Mouse (Mus musculus): ENCODE measurements around the gene Pfn1. TPM values are rescaled to one million over a fixed set of nuclear protein-coding genes. Genes with fewer than 3 reads are reported as not detected.
A peak's percentile ranks its signal among the peaks of the same experiment; 100 is the strongest.

The Pfn1 gene
- polyA plus RNA-seq, 1 experiment from 2014 or later: 672 TPM

GRCm38 (mm10) chr11:70660571-70660970, 6.1 kb upstream of the Pfn1 start:
- Histone ChIP-seq H3K9ac (replicated peaks; ENCODE audit: low read length) (no peak overlapping the region), H3K36me3 (ENCODE audit: control insufficient read depth, insufficient read depth, low read length) (peaks cover 43% of the 10 kb centered on the region), H3K4me2 (ENCODE audit: low read length) (no peak overlapping the region), H3K27ac (replicated peaks; ENCODE audit: low read depth, low read length) (no peak overlapping the region), H3K4me1 (ENCODE audit: control insufficient read depth, insufficient read depth, low read length) (peaks cover 9% of the 10 kb centered on the region), H3K4me3 (replicated peaks; ENCODE audit: low read depth, low read length) (no peak overlapping the region), H3K27me3 (ENCODE audit: control insufficient read depth, insufficient read depth, low read length) (no peaks in the 10 kb centered on the region), H3K9me3 (ENCODE audit: control insufficient read depth, low read length) (no peaks in the 10 kb centered on the region)
- DNase-seq (no peak), ATAC-seq (ENCODE audit: low FRiP score, low TSS enrichment) (no peak)
- WGBS: 92% methylated on average over 8 of the region's 8 CpGs

DNA sequence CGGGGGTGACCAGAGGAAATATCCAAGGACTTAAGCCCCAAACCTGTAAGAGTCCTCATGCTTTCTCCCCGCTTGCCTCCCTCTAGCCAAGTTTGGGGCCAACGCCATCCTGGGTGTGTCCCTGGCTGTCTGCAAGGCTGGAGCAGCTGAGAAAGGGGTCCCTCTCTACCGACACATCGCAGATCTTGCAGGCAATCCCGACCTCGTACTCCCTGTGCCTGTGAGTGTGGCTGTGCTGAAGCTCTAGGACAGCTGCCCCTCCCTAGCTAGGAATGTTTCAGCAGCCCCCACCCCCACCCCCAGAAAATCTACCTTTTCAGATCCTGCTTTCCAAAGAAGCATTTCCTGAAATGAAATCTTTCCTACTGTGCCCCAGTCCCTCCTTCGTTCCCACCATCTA, 4.5 kb upstream of the Pfn1 start:
- Histone ChIP-seq H3K9me3 (ENCODE audit: control insufficient read depth, low read length) (no peaks in the 10 kb centered on the region), H3K27ac (replicated peaks; ENCODE audit: low read depth, low read length) (no peak overlapping the region), H3K27me3 (ENCODE audit: control insufficient read depth, insufficient read depth, low read length) (no peaks in the 10 kb centered on the region), H3K4me1 (ENCODE audit: control insufficient read depth, insufficient read depth, low read length) (peaks cover 14% of the 10 kb centered on the region), H3K36me3 (ENCODE audit: control insufficient read depth, insufficient read depth, low read length) (peaks cover 26% of the 10 kb centered on the region), H3K4me3 (replicated peaks; ENCODE audit: low read depth, low read length) (no peak overlapping the region), H3K9ac (replicated peaks; ENCODE audit: low read length) (no peak overlapping the region), H3K4me2 (ENCODE audit: low read length) (no peak overlapping the region)
- 86% methylated on average over 8 of the region's 8 CpGs for whole genome bisulfite sequencing
- no peak for DNase-seq
- no peak for ATAC-seq (ENCODE audit: low FRiP score, low TSS enrichment)

DNA sequence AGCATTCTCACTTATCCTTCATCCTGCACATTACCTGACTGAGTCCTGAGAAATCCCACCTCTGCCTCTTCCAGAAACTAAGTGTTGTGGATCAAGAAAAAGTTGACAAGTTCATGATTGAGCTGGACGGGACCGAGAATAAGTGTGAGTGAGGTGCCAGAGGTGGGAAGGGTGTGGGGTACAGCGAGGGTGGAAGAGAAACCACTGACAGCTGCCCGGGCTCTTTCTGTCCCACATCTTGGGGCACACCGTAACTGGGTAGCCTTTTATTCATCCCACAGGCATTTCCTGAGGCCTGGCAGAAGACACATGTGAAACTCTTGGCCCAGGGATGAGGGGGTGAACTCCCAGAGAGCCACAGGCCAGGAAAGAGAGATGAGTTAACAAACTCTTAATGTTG, 4.1 kb upstream of the Pfn1 start:
- H3K4me2 ChIP-seq (ENCODE audit: low read length): no peak overlapping the region
- DNase-seq (no peak), ATAC-seq (ENCODE audit: low FRiP score, low TSS enrichment) (no peak)
- H3K27me3 ChIP-seq (ENCODE audit: control insufficient read depth, insufficient read depth, low read length): no peaks in the 10 kb centered on the region
- no peak overlapping the region for H3K9ac ChIP-seq (replicated peaks; ENCODE audit: low read length)
- 90% methylated on average over 5 of the region's 5 CpGs for WGBS
- H3K27ac ChIP-seq (replicated peaks; ENCODE audit: low read depth, low read length): no peak overlapping the region
- H3K36me3 ChIP-seq (ENCODE audit: control insufficient read depth, insufficient read depth, low read length): peaks cover 22% of the 10 kb centered on the region; the same call in 1 of the 2 replicates
- H3K4me3 ChIP-seq (replicated peaks; ENCODE audit: low read depth, low read length): no peak overlapping the region
- H3K4me1 ChIP-seq (ENCODE audit: control insufficient read depth, insufficient read depth, low read length): peaks cover 14% of the 10 kb centered on the region
- H3K9me3 ChIP-seq (ENCODE audit: control insufficient read depth, low read length): no peaks in the 10 kb centered on the region

DNA sequence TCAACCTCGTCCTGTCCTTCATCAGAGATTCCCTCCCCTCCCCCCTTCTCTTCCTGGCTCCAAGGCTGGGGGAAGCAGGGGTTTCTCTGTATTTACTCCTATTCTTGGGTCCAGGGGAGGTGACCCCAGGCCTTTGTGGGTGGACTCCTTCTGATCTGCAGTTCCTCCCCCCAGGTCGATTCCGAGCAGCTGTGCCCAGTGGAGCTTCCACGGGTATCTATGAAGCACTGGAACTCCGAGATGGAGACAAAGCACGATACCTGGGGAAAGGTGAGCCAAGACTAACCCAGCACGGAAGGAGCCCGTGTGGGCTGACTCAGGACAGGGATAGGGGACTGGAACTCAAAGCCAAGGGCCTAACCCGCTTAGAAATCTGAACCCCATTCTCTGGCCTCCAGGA, 3.5 kb upstream of the Pfn1 start:
- 70% methylated on average over 9 of the region's 9 CpGs for WGBS
- Histone ChIP-seq H3K27ac (replicated peaks; ENCODE audit: low read depth, low read length) (no peak overlapping the region), H3K9ac (replicated peaks; ENCODE audit: low read length) (0 out of 2 replicates have a peak overlapping the region, but pooled peaks have one; percentile 6), H3K4me2 (ENCODE audit: low read length) (no peak overlapping the region), H3K9me3 (ENCODE audit: control insufficient read depth, low read length) (no peaks in the 10 kb centered on the region), H3K4me3 (replicated peaks; ENCODE audit: low read depth, low read length) (no peak overlapping the region), H3K4me1 (ENCODE audit: control insufficient read depth, insufficient read depth, low read length) (peaks cover 17% of the 10 kb centered on the region), H3K27me3 (ENCODE audit: control insufficient read depth, insufficient read depth, low read length) (no peaks in the 10 kb centered on the region), H3K36me3 (ENCODE audit: control insufficient read depth, insufficient read depth, low read length) (peaks cover 18% of the 10 kb centered on the region; the same call in 1 of the 2 replicates)
- ATAC-seq (ENCODE audit: low FRiP score, low TSS enrichment) (no peak), DNase-seq (no peak)

DNA sequence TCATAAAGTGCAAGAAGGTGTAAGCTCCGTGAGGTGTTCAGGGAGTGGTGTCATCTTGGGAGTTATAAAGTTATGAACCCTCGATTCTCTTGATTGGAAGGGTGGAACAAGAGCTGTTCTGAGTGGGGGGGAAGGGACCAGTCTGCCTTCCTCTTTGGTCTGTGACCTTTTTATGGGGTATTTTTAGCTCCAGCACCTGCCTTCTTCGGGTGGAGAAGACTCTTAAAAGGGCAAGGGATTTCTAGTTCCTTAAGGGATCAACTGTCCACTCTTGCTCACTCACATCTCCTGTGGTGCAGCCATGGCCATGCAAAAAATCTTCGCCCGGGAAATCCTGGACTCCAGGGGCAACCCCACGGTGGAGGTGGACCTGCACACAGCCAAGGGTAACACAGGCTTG, 3.1 kb upstream of the Pfn1 start:
- DNase-seq (no peak), ATAC-seq (ENCODE audit: low FRiP score, low TSS enrichment) (no peak)
- Histone ChIP-seq H3K4me2 (ENCODE audit: low read length) (no peak overlapping the region), H3K9ac (replicated peaks; ENCODE audit: low read length) (no peak overlapping the region), H3K9me3 (ENCODE audit: control insufficient read depth, low read length) (no peaks in the 10 kb centered on the region), H3K36me3 (ENCODE audit: control insufficient read depth, insufficient read depth, low read length) (peaks cover 18% of the 10 kb centered on the region; the same call in 1 of the 2 replicates), H3K27ac (replicated peaks; ENCODE audit: low read depth, low read length) (no peak overlapping the region), H3K4me3 (replicated peaks; ENCODE audit: low read depth, low read length) (no peak overlapping the region), H3K27me3 (ENCODE audit: control insufficient read depth, insufficient read depth, low read length) (no peaks in the 10 kb centered on the region), H3K4me1 (ENCODE audit: control insufficient read depth, insufficient read depth, low read length) (peaks cover 21% of the 10 kb centered on the region)
- 57% methylated on average over 6 of the region's 6 CpGs for WGBS

DNA sequence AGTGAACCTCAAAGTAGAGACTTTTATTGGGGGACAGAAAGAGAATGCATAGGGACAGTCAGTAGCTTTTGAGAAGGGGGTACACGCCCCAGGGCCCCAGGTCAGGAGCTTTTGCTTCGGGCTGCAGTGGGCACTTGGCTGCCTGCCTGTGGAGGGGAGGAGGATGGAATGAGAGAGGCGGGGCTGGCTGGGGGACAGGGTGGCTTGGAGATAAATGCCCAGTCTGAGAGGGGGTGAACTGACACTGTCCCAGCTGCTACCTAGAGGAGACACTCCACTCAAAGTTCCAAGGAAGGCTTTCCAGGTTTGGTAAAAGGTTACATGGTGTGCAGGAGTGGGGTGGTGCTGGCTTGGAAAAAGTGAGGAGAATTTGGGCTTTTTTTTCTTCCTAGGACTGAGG, 2.5 kb upstream of the Pfn1 start, which contains the start of gene Eno3:
TSS of gene Eno3 (plus strand) at position 239 of the 400 bp plus-strand sequence.
- Histone ChIP-seq H3K9me3 (ENCODE audit: control insufficient read depth, low read length) (no peaks in the 10 kb centered on the region), H3K4me2 (ENCODE audit: low read length) (peak within 1 kb of the TSS; percentile 86), H3K27ac (replicated peaks; ENCODE audit: low read depth, low read length) (0 out of 2 replicates have a peak within 1 kb of the TSS, but pooled peaks have one; percentile 42), H3K4me3 (replicated peaks; ENCODE audit: low read depth, low read length) (peak within 1 kb of the TSS; percentile 99), H3K9ac (replicated peaks; ENCODE audit: low read length) (peak within 1 kb of the TSS; percentile 97; the same call in 1 of the 2 replicates), H3K27me3 (ENCODE audit: control insufficient read depth, insufficient read depth, low read length) (no peaks in the 10 kb centered on the region), H3K4me1 (ENCODE audit: control insufficient read depth, insufficient read depth, low read length) (peaks cover 27% of the 10 kb centered on the region), H3K36me3 (ENCODE audit: control insufficient read depth, insufficient read depth, low read length) (peaks cover 18% of the 10 kb centered on the region)
- ATAC-seq (ENCODE audit: low FRiP score, low TSS enrichment) (no peak), DNase-seq (no peak)
- 13% methylated on average over 3 of the region's 3 CpGs for whole genome bisulfite sequencing

GRCm38 (mm10) chr11:70656456-70656927, 2.0 kb upstream of the Pfn1 start:
- Histone ChIP-seq H3K4me2 (ENCODE audit: low read length) (peak overlapping the region; percentile 86), H3K9ac (replicated peaks; ENCODE audit: low read length) (peak overlapping the region; percentile 97; the same call in 1 of the 2 replicates), H3K4me1 (ENCODE audit: control insufficient read depth, insufficient read depth, low read length) (peaks cover 28% of the 10 kb centered on the region), H3K9me3 (ENCODE audit: control insufficient read depth, low read length) (no peaks in the 10 kb centered on the region), H3K27me3 (ENCODE audit: control insufficient read depth, insufficient read depth, low read length) (no peaks in the 10 kb centered on the region), H3K27ac (replicated peaks; ENCODE audit: low read depth, low read length) (no peak overlapping the region), H3K36me3 (ENCODE audit: control insufficient read depth, insufficient read depth, low read length) (peaks cover 20% of the 10 kb centered on the region), H3K4me3 (replicated peaks; ENCODE audit: low read depth, low read length) (peak overlapping the region; percentile 99)
- DNase-seq (peak; percentile 32), ATAC-seq (ENCODE audit: low FRiP score, low TSS enrichment) (no peak)
- 3% methylated on average over 16 of the region's 16 CpGs for WGBS

DNA sequence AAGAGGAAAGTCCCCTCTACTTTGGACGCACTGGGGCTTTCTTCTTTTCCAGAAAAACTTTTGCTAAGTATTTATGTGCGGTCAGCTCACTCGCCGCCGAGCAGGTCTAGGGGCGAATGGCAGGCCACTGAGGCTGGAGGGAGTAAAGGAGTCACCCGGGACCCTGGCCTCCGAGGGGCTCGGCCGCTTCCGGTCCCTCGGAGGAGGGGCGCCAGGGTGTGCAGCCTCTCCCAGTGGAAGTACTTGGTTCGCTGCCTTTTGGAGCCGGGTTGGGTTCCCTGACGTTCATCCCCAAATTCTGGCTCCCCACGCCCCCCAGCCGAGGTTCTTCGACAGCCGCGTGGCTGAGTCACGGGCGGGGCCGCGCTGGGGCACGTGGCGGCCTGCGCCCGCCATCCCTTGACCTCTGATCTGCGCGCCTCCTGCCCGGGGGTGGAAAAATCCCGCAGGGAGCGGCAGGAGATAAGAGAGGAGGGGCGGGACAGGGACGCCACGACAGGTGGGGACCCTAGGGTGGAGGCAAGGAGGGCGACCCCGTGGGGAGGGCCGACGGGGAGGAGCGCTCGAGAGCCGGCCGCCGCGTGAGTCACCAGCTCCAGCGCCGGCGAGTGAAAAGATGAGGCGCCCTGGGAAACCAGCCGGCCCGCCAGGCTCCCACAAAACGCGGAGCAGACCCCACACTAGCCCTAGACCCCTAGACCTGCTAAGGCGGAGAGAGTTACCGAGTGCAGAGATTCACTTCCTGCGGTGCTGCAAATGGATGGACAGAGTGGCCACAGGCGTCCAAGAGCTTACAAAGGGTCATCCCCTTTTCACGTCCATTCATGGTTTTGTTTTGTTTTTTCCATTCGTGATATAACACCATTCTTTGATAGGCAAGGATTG, 1.4 kb upstream of the Pfn1 start:
- Histone ChIP-seq H3K27ac (replicated peaks; ENCODE audit: low read depth, low read length) (peak overlapping the region; percentile 42; the same call in 1 of the 2 replicates), H3K9me3 (ENCODE audit: control insufficient read depth, low read length) (no peaks in the 10 kb centered on the region), H3K4me3 (replicated peaks; ENCODE audit: low read depth, low read length) (peak overlapping the region; percentile 99), H3K4me1 (ENCODE audit: control insufficient read depth, insufficient read depth, low read length) (peaks cover 28% of the 10 kb centered on the region), H3K9ac (replicated peaks; ENCODE audit: low read length) (peak overlapping the region; percentile 97), H3K27me3 (ENCODE audit: control insufficient read depth, insufficient read depth, low read length) (no peaks in the 10 kb centered on the region), H3K36me3 (ENCODE audit: control insufficient read depth, insufficient read depth, low read length) (peaks cover 26% of the 10 kb centered on the region), H3K4me2 (ENCODE audit: low read length) (peak overlapping the region; percentile 86)
- ATAC-seq (ENCODE audit: low FRiP score, low TSS enrichment) (no peak), DNase-seq (peak; percentile 57)
- WGBS: under 1% methylated on average over 61 of the region's 61 CpGs

Data from midbrain, embryonic 14.5 days (tissue).